Mouse (Mus musculus): ENCODE measurements at regions not wholly inside any gene's neighbourhood (a gene's known extent, or its start where the extent isn't known, plus 50 kb on each side); places are given as distances from the start of the nearest gene placed in this dataset.

DNA sequence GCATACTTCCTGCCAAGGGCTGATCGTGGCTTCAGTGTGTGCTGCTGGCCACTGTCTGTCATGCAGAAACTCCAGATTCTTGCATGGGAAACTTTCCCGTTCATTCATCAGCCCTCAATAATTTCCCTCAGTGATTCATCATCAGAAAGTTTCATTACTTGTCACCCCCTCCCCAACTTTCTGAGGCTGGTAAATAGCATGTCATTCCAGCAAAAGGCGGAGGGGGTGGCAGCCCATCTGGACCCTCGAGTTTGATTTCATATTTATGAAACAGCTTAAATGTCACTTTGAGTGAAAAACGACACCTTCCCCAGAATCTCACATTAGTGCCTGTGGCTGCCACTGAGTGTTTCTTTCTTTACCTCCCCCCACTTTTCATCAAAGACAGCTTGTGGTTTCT lies 415.5 kb downstream of the Igsf11 start:
- in situ Hi-C loops (cut with MboI; ENCODE audit: low pct_ligation_motif_present, low pct_unique_long_range_greater_than_20kb, low sequenced_read_pairs), result loop anchor here (25.0 kb wide), 1 partner anchor 196 kb away; no protein-coding TSS in a partner anchor
- no peaks in the 10 kb centered on the region for H3K79me2 ChIP-seq (replicated peaks; ENCODE audit: control insufficient read depth, extremely low read depth, insufficient read depth, poor library complexity, severe bottlenecking)
- dilution Hi-C loops (cut with MboI; ENCODE audit: extremely low pct_ligation_motif_present, extremely low pct_unique_long_range_greater_than_20kb, low sequenced_read_pairs), result no loop called here
- H3K36me3 ChIP-seq (replicated peaks in 1 of 2; ENCODE audit: control insufficient read depth in 1 of 2, insufficient read depth in 1 of 2, low read length in 1 of 2), result no peaks in the 10 kb centered on the region
- peaks cover 16% of the 10 kb centered on the region for H3K9me3 ChIP-seq (replicated peaks; ENCODE audit: low read length)
- no peak overlapping the region for H3K9ac ChIP-seq (ENCODE audit: insufficient read depth, low read depth)
- no peak for DNase-seq (ENCODE audit: extremely low read depth)
- TF ChIP-seq JUND (conservative IDR thresholded peaks at IDR 0.05; ENCODE audit: low read depth, low read length), result no peak
- TF ChIP-seq PAX5 (IDR thresholded peaks at IDR 0.05; ENCODE audit: low read length), result no peak
- TF ChIP-seq NRF1 (IDR thresholded peaks at IDR 0.05; ENCODE audit: low read depth, low read length), result no peak
- no peak for TF ChIP-seq EP300 (IDR thresholded peaks at IDR 0.05; ENCODE audit: low read length)
- no peak for TF ChIP-seq RAD21 (IDR thresholded peaks at IDR 0.05; ENCODE audit: low read depth, low read length)
- TF ChIP-seq MXI1 (IDR thresholded peaks at IDR 0.05; ENCODE audit: low read depth, low read length), result no peak
- TF ChIP-seq KAT2A (IDR thresholded peaks at IDR 0.05; ENCODE audit: insufficient replicate concordance, low read length), result no peak
- no peak for TF ChIP-seq JUN (IDR thresholded peaks at IDR 0.05; ENCODE audit: insufficient read depth, low read depth, low read length)
- no peak for TF ChIP-seq IRF4 (IDR thresholded peaks at IDR 0.05; ENCODE audit: low read depth, low read length)
- TF ChIP-seq GABPA (IDR thresholded peaks at IDR 0.05; ENCODE audit: insufficient replicate concordance, low read depth, low read length), result no peak
- TF ChIP-seq TCF12 (IDR thresholded peaks at IDR 0.05; ENCODE audit: low read depth, low read length), result no peak
- no peak for TF ChIP-seq NELFE (IDR thresholded peaks at IDR 0.05; ENCODE audit: low read depth, low read length)
- TF ChIP-seq UBTF (IDR thresholded peaks at IDR 0.05; ENCODE audit: low read depth, low read length), result no peak
- TF ChIP-seq ZC3H11A (IDR thresholded peaks at IDR 0.05; ENCODE audit: low read depth, low read length), result no peak
- TF ChIP-seq ELF1 (IDR thresholded peaks at IDR 0.05; ENCODE audit: low read depth, low read length), result no peak
- H3K27ac ChIP-seq (ENCODE audit: insufficient read depth, low read depth), result no peak overlapping the region
- H3K27me3 ChIP-seq (replicated peaks), result no peaks in the 10 kb centered on the region
- H3K4me3 ChIP-seq (replicated peaks in 1 of 3; ENCODE audit: low read depth in 2 of 3, low read length in 2 of 3, poor library complexity in 1 of 3), result no peak overlapping the region
- H3K4me2 ChIP-seq (ENCODE audit: insufficient read depth, low read depth, poor library complexity, severe bottlenecking), result no peak overlapping the region
- H3K4me1 ChIP-seq (ENCODE audit: control insufficient read depth in 1 of 2, insufficient read depth in 2 of 2), result no peaks in the 10 kb centered on the region

DNA sequence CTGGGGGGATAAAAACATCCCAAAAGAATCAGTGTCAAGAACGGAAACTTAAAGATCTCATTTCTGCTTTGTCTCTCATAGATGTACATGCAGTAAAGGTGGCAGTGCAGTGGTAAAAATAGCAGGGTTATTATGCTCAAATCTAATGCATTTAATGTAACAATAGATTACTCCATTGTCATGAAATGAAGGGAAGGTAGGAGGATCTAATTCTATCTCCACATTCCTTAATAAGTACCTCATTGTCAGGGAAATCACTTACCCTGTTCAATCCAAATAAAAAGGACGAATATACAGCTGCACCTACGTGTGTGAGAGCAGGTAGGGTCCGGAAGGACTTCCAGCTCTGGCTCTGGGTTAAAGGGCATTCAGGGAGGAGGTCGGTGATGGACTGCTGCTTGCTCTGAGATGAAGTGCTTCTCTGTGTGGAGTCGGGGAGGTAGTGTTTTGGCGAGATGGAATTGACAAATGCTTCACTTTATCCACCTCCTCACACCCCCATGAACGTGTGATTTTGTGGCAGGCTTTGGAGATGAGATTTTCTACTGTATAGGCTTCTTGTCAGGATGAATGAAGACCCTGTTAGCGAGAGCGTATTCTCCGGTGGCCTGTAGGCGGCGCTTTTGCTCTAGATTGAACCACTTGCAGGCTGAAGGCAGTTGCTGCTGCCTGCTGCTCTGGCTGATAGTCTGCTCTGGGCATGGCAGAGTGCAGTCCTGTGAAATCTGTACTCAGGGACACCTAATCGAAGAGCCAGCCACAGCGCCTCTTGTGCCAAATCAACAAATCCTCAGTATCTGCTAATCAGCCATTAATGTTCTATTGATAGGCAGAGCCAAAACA lies 424.5 kb downstream of the Igsf11 start:
- dilution Hi-C loops (cut with MboI; ENCODE audit: extremely low pct_ligation_motif_present, extremely low pct_unique_long_range_greater_than_20kb, low sequenced_read_pairs), result no loop called here

More for the DNA sequence above, 424.5 kb downstream of the Igsf11 start:
- H3K79me2 ChIP-seq (replicated peaks; ENCODE audit: control insufficient read depth, extremely low read depth, insufficient read depth, poor library complexity, severe bottlenecking), result no peaks in the 10 kb centered on the region
- no peaks in the 10 kb centered on the region for H3K36me3 ChIP-seq (replicated peaks in 1 of 2; ENCODE audit: control insufficient read depth in 1 of 2, insufficient read depth in 1 of 2, low read length in 1 of 2)
- H3K27me3 ChIP-seq (replicated peaks), result no peaks in the 10 kb centered on the region
- H3K4me2 ChIP-seq (ENCODE audit: insufficient read depth, low read depth, poor library complexity, severe bottlenecking), result no peak overlapping the region
- peaks cover 0 to 4% of the 10 kb centered on the region in 2 experiments; a peak in 2 of 4 replicates for H3K4me1 ChIP-seq (ENCODE audit: control insufficient read depth in 1 of 2, insufficient read depth in 2 of 2)
- no peak overlapping the region for H3K27ac ChIP-seq (ENCODE audit: insufficient read depth, low read depth)
- H3K4me3 ChIP-seq (replicated peaks in 1 of 3; ENCODE audit: low read depth in 2 of 3, low read length in 2 of 3, poor library complexity in 1 of 3), result no peak overlapping the region
- TF ChIP-seq E2F4 (IDR thresholded peaks at IDR 0.05; ENCODE audit: insufficient replicate concordance, low read depth, low read length) (no peak), SMC3 (IDR thresholded peaks at IDR 0.05; ENCODE audit: low read depth, low read length) (peak; percentile 49), CHD2 (IDR thresholded peaks at IDR 0.05; ENCODE audit: low read length) (no peak), IRF4 (IDR thresholded peaks at IDR 0.05; ENCODE audit: low read depth, low read length) (no peak), JUND (conservative IDR thresholded peaks at IDR 0.05; ENCODE audit: low read depth, low read length) (no peak), RAD21 (IDR thresholded peaks at IDR 0.05; ENCODE audit: low read depth, low read length) (peak; percentile 67), NELFE (IDR thresholded peaks at IDR 0.05; ENCODE audit: low read depth, low read length) (no peak), CTCF (conservative IDR thresholded peaks at IDR 0.05 in 1 of 2, IDR thresholded peaks at IDR 0.05 in 1 of 2; ENCODE audit: low read depth in 2 of 2, low read length in 2 of 2) (peak; percentile 58 to 88), MAZ (IDR thresholded peaks at IDR 0.05; ENCODE audit: low read depth, low read length) (no peak), ZKSCAN1 (IDR thresholded peaks at IDR 0.05; ENCODE audit: borderline replicate concordance, low read depth, low read length) (no peak), MYC (IDR thresholded peaks at IDR 0.05; ENCODE audit: low read depth, low read length) (no peak), PAX5 (IDR thresholded peaks at IDR 0.05; ENCODE audit: low read length) (no peak), SIN3A (IDR thresholded peaks at IDR 0.05; ENCODE audit: low read length) (no peak)
- H3K9me3 ChIP-seq (replicated peaks; ENCODE audit: low read length), result peaks cover 17% of the 10 kb centered on the region
- DNase-seq (ENCODE audit: extremely low read depth), result peak; percentile 75
- H3K9ac ChIP-seq (ENCODE audit: insufficient read depth, low read depth), result no peak overlapping the region
- in situ Hi-C loops (cut with MboI; ENCODE audit: low pct_ligation_motif_present, low pct_unique_long_range_greater_than_20kb, low sequenced_read_pairs), result loop anchor here (25.0 kb wide), 1 partner anchor 205 kb away; no protein-coding TSS in a partner anchor
